In the genomic region with DNA sequence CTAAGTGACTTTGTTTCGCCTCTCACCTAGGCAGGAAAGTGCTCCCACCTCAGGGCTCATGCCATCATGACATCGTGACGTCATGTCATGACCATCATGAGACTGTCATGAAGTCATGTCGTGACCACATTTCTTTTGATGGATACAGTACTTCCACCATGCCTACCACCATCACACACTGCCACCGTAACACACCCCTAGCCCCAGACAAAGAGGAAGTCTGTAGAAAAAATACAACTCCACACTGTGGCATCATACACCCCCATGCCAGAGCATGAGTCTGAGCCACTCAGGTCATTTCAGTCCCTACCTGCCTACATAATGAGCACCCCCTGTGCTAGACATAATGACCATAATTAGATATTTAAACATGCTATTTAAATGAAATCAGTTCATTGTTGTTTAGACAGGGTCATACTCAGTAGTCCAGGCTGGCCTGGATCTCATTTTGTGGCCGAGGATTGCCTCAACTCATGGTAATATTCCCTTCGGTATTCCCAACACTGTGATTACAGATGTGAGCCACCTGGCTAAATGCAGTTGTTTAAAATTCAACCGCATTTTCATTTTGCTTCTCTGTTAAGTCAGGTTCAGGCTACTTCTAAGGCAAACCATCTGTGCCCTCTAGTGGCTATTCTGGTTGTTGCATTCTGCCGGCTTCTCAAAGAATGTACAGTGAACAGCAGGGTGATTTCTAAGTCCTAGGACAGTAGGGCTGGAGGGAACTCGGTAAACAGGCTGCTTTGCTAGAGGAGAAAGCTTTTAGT, we compare ENCODE assay signal across 8 mouse cellular contexts. TPM values are rescaled to one million over a fixed set of nuclear protein-coding genes. Genes with fewer than 3 reads are reported as not detected.
A peak's percentile ranks its signal among the peaks of the same experiment; 100 is the strongest.
DNase-seq lines count a peak whose midpoint lies in the region; TF ChIP-seq lines count a peak whose summit lies in the region.

No protein-coding gene starts in this region.

- intact Hi-C loops in left cerebral cortex, adult 2 months (cut with DNase I) = loop anchor here (1.0 to 2.0 kb wide), 2 partner anchors 122 to 320 kb away; no protein-coding TSS in a partner anchor

- H3K27ac ChIP-seq in left cerebral cortex, adult 2 months = no peak overlapping the region

- no peak overlapping the region for H3K4me3 ChIP-seq in left cerebral cortex, adult 2 months

- TF ChIP-seq CTCF in left cerebral cortex, adult 2 months (IDR thresholded peaks at IDR 0.05) = peak; percentile 97

- peak; percentile 86 for DNase-seq in T-cell, adult 2 months (ENCODE audit: low spot score)
- DNase-seq in cerebellum, postnatal 25 days = peak; percentile 78 to 89
- DNase-seq in frontal cortex, postnatal 36 days (ENCODE audit: low spot score in 2 of 2) = peak; percentile 86 to 95
- peak; percentile 90 for DNase-seq in induced T-regulatory cell, adult 2 months (ENCODE audit: low read depth)
- DNase-seq in left cerebral cortex, adult 2 months (ENCODE audit: extremely low spot score in 1 of 2, low spot score in 2 of 2) = peak; percentile 77 to 87
- DNase-seq in lung, postnatal 4 days = peak; percentile 61 to 87
- peak; percentile 70 for DNase-seq in retina, postnatal 7 days (ENCODE audit: low read depth, low spot score)
- peak; percentile 39 for DNase-seq in urinary bladder, adult 2 months (ENCODE audit: low spot score)

RNA-seq across cellular contexts. Expression of a gene that starts 39.0 kb away (rescaled TPM):
- total RNA-seq in left cerebral cortex, adult 2 months (2021) = under 1 TPM; 0.38 to 0.40 TPM
- polyA plus RNA-seq in urinary bladder, adult 2 months (2012; rRNA removed) = 0.04 and 0.06 TPM in 2 replicates

Comparison
In these comparisons a context has a peak if more than half of its experiments do, and no peak if none do; other contexts are left out.
1. DNase-seq: peak in every context shown above with its lines; median percentile 90 in frontal cortex, postnatal 36 days; 90 in induced T-regulatory cell, adult 2 months; 86 in T-cell, adult 2 months; 84 in cerebellum, postnatal 25 days; 82 in left cerebral cortex, adult 2 months; 74 in lung, postnatal 4 days; 70 in retina, postnatal 7 days; 39 in urinary bladder, adult 2 months.